Mouse (Mus musculus): Measurements from ENCODE around the gene Igf2bp3. TPM values are rescaled to one million over a fixed set of nuclear protein-coding genes. Genes with fewer than 3 reads are reported as not detected.

The Igf2bp3 gene
- total and polyA plus RNA-seq, 2 experiments from 2014 or later, result 12.3 to 12.8 TPM

- Histone ChIP-seq H3K9me3 (ENCODE audit: low read length) (no peaks in the 10 kb centered on the region), H3K4me2 (ENCODE audit: low read depth) (no peak overlapping the region), H3K4me1 (ENCODE audit: insufficient read depth) (peaks cover 9% of the 10 kb centered on the region), H3K4me3 (ENCODE audit: low read depth, low read length) (no peak overlapping the region), H3K9ac (no peak overlapping the region), H3K27ac (ENCODE audit: low read depth, low read length) (no peak overlapping the region), H3K27me3 (ENCODE audit: insufficient read depth, low read length) (no peaks in the 10 kb centered on the region), H3K36me3 (ENCODE audit: insufficient read depth) (no peaks in the 10 kb centered on the region)
- WGBS, result 99% methylated on average over 2 of the region's 2 CpGs
- ATAC-seq (no peak), DNase-seq (no peak)
- no peak for TF ChIP-seq CTCF (IDR thresholded peaks at IDR 0.05; ENCODE audit: low read depth)
Measured at GRCm38 (mm10) chr6:49257880-49258279, 43.1 kb upstream of the Igf2bp3 start.

DNA sequence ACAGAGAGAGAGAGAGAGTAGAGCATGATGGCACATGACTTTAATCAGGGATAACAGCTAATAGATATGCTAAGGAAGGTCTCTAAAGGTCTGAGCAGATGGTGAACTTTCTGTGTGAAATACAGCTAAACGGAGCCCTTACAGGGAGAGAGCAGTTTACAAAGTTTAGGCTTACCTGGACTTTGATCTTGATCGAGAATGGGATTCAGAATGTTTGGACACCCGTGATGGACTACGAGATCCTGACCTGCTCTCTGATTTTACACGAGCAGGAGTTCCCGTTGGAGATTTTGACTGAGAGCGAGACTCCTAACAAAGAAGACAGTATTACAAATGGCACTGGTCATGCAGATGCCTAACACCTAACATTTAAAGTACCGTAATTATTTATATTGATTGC is 37.5 kb upstream of the Igf2bp3 start:
- 93% methylated on average over 8 of the region's 8 CpGs for WGBS

GRCm38 (mm10) chr6:49251199-49251598 is 36.4 kb upstream of the Igf2bp3 start:
- H3K27me3 ChIP-seq (ENCODE audit: insufficient read depth, low read length), result no peaks in the 10 kb centered on the region
- no peak for ATAC-seq

More for the DNA sequence above, 37.5 kb upstream of the Igf2bp3 start:
- Histone ChIP-seq H3K27ac (ENCODE audit: low read depth, low read length) (no peak overlapping the region), H3K9me3 (ENCODE audit: low read length) (no peaks in the 10 kb centered on the region), H3K9ac (no peak overlapping the region), H3K36me3 (ENCODE audit: insufficient read depth) (peaks cover 26% of the 10 kb centered on the region), H3K4me2 (ENCODE audit: low read depth) (no peak overlapping the region), H3K4me1 (ENCODE audit: insufficient read depth) (no peaks in the 10 kb centered on the region), H3K4me3 (ENCODE audit: low read depth, low read length) (no peak overlapping the region), H3K27me3 (ENCODE audit: insufficient read depth, low read length) (no peaks in the 10 kb centered on the region)
- ATAC-seq, result no peak
- TF ChIP-seq CTCF (IDR thresholded peaks at IDR 0.05; ENCODE audit: low read depth), result no peak
- no peak for DNase-seq

GRCm38 (mm10) chr6:49247246-49247645 is 32.5 kb upstream of the Igf2bp3 start:
- DNase-seq (peak; percentile 50), ATAC-seq (peak; percentile 84)
- H3K4me3 ChIP-seq (ENCODE audit: low read depth, low read length), result no peak overlapping the region
- H3K4me1 ChIP-seq (ENCODE audit: insufficient read depth), result no peaks in the 10 kb centered on the region
- 46% methylated on average over 2 of the region's 2 CpGs for WGBS
- H3K9me3 ChIP-seq (ENCODE audit: low read length), result no peaks in the 10 kb centered on the region
- H3K27me3 ChIP-seq (ENCODE audit: insufficient read depth, low read length), result no peaks in the 10 kb centered on the region
- H3K36me3 ChIP-seq (ENCODE audit: insufficient read depth), result peaks cover 59% of the 10 kb centered on the region
- no peak overlapping the region for H3K9ac ChIP-seq
- peak; percentile 77 for TF ChIP-seq CTCF (IDR thresholded peaks at IDR 0.05; ENCODE audit: low read depth)
- no peak overlapping the region for H3K27ac ChIP-seq (ENCODE audit: low read depth, low read length)
- H3K4me2 ChIP-seq (ENCODE audit: low read depth), result no peak overlapping the region

More at GRCm38 (mm10) chr6:49251199-49251598, 36.4 kb upstream of the Igf2bp3 start:
- Histone ChIP-seq H3K36me3 (ENCODE audit: insufficient read depth) (peaks cover 31% of the 10 kb centered on the region), H3K9me3 (ENCODE audit: low read length) (no peaks in the 10 kb centered on the region), H3K9ac (no peak overlapping the region), H3K4me2 (ENCODE audit: low read depth) (no peak overlapping the region), H3K4me1 (ENCODE audit: insufficient read depth) (no peaks in the 10 kb centered on the region), H3K27ac (ENCODE audit: low read depth, low read length) (no peak overlapping the region), H3K4me3 (ENCODE audit: low read depth, low read length) (no peak overlapping the region)
- no peak for DNase-seq
- 99% methylated on average over 2 of the region's 2 CpGs for WGBS
- TF ChIP-seq CTCF (IDR thresholded peaks at IDR 0.05; ENCODE audit: low read depth), result no peak

DNA sequence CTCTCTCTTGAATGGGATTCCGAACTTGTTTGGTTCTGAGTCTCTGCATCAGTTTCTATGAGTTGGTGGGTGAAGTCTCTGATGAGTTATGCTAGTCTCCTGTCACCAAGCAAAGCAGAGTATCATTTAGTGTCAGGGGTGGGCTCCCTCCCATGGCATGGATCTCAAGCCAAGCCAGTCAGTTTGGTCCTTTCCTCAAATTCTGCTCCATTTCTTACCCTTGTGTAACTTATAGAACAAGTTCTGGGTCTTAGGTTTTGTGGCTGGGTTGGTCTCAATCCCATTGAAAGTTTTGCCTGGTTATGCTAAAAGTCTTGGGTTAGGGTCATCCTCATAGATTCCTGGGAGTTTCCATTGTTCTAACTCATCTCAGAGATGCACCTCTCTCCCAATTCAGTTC is 27.6 kb upstream of the Igf2bp3 start:
- ATAC-seq (no peak), DNase-seq (no peak)
- no peaks in the 10 kb centered on the region for H3K27me3 ChIP-seq (ENCODE audit: insufficient read depth, low read length)
- H3K9me3 ChIP-seq (ENCODE audit: low read length), result no peaks in the 10 kb centered on the region
- peaks cover 42% of the 10 kb centered on the region for H3K36me3 ChIP-seq (ENCODE audit: insufficient read depth)
- H3K27ac ChIP-seq (ENCODE audit: low read depth, low read length), result no peak overlapping the region
- WGBS, result 92% methylated on average over 1 of the region's 1 CpGs
- no peak overlapping the region for H3K9ac ChIP-seq
- no peak overlapping the region for H3K4me2 ChIP-seq (ENCODE audit: low read depth)
- no peaks in the 10 kb centered on the region for H3K4me1 ChIP-seq (ENCODE audit: insufficient read depth)
- no peak for TF ChIP-seq CTCF (IDR thresholded peaks at IDR 0.05; ENCODE audit: low read depth)
- no peak overlapping the region for H3K4me3 ChIP-seq (ENCODE audit: low read depth, low read length)

DNA sequence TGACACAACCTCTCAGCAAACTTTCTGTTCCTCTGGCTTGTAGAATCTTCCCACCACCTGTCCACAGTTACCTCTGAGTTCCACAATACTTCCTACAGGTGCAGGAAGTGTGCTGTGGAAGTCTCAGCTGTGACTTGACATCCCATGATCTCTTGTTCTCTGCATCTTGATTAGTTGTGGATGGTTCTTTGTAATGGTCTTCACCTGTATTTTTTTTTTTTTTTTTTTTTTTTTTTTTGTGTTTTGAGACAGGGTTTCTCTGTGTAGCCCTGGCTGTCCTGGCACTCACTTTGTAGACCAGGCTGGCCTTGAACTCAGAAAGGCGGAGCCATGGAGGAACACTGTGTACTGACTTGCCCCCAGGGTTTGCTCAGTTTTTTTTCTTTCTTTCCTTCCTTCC is 26.8 kb upstream of the Igf2bp3 start:
- Histone ChIP-seq H3K4me3 (ENCODE audit: low read depth, low read length) (no peak overlapping the region), H3K4me2 (ENCODE audit: low read depth) (no peak overlapping the region), H3K27me3 (ENCODE audit: insufficient read depth, low read length) (no peaks in the 10 kb centered on the region), H3K9me3 (ENCODE audit: low read length) (no peaks in the 10 kb centered on the region), H3K9ac (no peak overlapping the region), H3K36me3 (ENCODE audit: insufficient read depth) (peaks cover 40% of the 10 kb centered on the region), H3K27ac (ENCODE audit: low read depth, low read length) (no peak overlapping the region), H3K4me1 (ENCODE audit: insufficient read depth) (no peaks in the 10 kb centered on the region)
- no peak for ATAC-seq
- DNase-seq, result no peak
- WGBS, result 100% methylated on average over 1 of the region's 1 CpGs
- no peak for TF ChIP-seq CTCF (IDR thresholded peaks at IDR 0.05; ENCODE audit: low read depth)

- Histone ChIP-seq H3K4me2 (ENCODE audit: low read depth) (no peak overlapping the region), H3K9ac (no peak overlapping the region), H3K4me3 (ENCODE audit: low read depth, low read length) (no peak overlapping the region), H3K4me1 (ENCODE audit: insufficient read depth) (no peaks in the 10 kb centered on the region), H3K36me3 (ENCODE audit: insufficient read depth) (peaks cover 2% of the 10 kb centered on the region; the same call in 1 of the 2 replicates), H3K27ac (ENCODE audit: low read depth, low read length) (no peak overlapping the region), H3K9me3 (ENCODE audit: low read length) (no peaks in the 10 kb centered on the region), H3K27me3 (ENCODE audit: insufficient read depth, low read length) (no peaks in the 10 kb centered on the region)
- no peak for TF ChIP-seq CTCF (IDR thresholded peaks at IDR 0.05; ENCODE audit: low read depth)
- peak; percentile 92 for DNase-seq
- ATAC-seq, result peak; percentile 96
- 61% methylated on average over 9 of the region's 9 CpGs for WGBS
Measured at GRCm38 (mm10) chr6:49236331-49236730, 21.6 kb upstream of the Igf2bp3 start.

Data from forebrain, postnatal 0 days (tissue).